Mouse (Mus musculus) liver, adult 2 months (tissue): ENCODE data around the gene Plekhd1. TPM values are rescaled to one million over a fixed set of nuclear protein-coding genes. Genes with fewer than 3 reads are reported as not detected.
A peak's percentile ranks its signal among the peaks of the same experiment; 100 is the strongest.

Experiments used
- DNase-seq: peaks from one replicate; pipeline ENCODE4 v3.0.0-alpha.2; 2011; ENCODE audit warnings: low read depth, low spot score; ENCODE audit errors: extremely low read depth
- H3K27ac ChIP-seq: fragments of 200-500 bp; replicated peaks from 2 replicates; pipeline ENCODE4 v1.5.1; 2012; ENCODE audit warnings: low read depth, mild to moderate bottlenecking, control low read depth, inconsistent platforms, low read length; ENCODE audit not compliant: insufficient read depth
- H3K27me3 ChIP-seq: fragments of 200-500 bp; 2 replicates; pipeline ENCODE4 v1.6.1; 2012; ENCODE audit warnings: mild to moderate bottlenecking, moderate library complexity, low read length, inconsistent platforms; ENCODE audit not compliant: control insufficient read depth, insufficient read depth
- H3K36me3 ChIP-seq: fragments of 200-500 bp; 2 replicates; pipeline ENCODE4 v1.6.1; 2012; ENCODE audit warnings: low read length, inconsistent platforms; ENCODE audit not compliant: control insufficient read depth, insufficient read depth
- H3K4me1 ChIP-seq: fragments of 200-500 bp; 2 replicates; pipeline ENCODE4 v1.6.1; 2011; ENCODE audit warnings: low read length; ENCODE audit not compliant: control insufficient read depth, insufficient read depth
- H3K4me3 ChIP-seq: fragments of 200-500 bp; 2 replicates; pipeline ENCODE4 v1.5.1; 2011; ENCODE audit warnings: low read depth, mild to moderate bottlenecking, control low read depth, low read length, moderate library complexity; ENCODE audit not compliant: insufficient read depth
- H3K79me2 ChIP-seq: fragments of 200-500 bp; 2 replicates; pipeline ENCODE4 v1.6.1; 2012; ENCODE audit warnings: inconsistent platforms, mild to moderate bottlenecking, low read length, moderate library complexity; ENCODE audit not compliant: control insufficient read depth, insufficient read depth
- H3K9ac ChIP-seq: fragments of 200-500 bp; 2 replicates; pipeline ENCODE4 v1.6.1; 2012; ENCODE audit warnings: low read depth, mild to moderate bottlenecking, control low read depth, inconsistent platforms, low read length
- CTCF ChIP-seq: fragments of 200-500 bp; IDR thresholded peaks from 2 replicates; pipeline ENCODE4 v1.5.1; 2011; ENCODE audit warnings: low read depth, low read length, control low read depth
- POLR2A ChIP-seq: fragments of 200-500 bp; IDR thresholded peaks from 2 replicates; pipeline ENCODE4 v1.6.1; 2011; ENCODE audit warnings: low read length, control low read depth; ENCODE audit not compliant: insufficient read depth; ENCODE audit errors: extremely low read depth
- WGBS: fragments of 180-500 bp; shearing (Covaris S2); methylation state at CpG from one replicate; pipeline ENCODE4 v1.1.7; 2018; 5-methylcytosine and 5-hydroxymethylcytosine counted together
- polyA plus RNA-seq: library from polyadenylated mRNA; depleted of rRNA; stranded (reverse); fragments of >200 nt; gene quantifications from 2 replicates; pipeline ENCODE4 v1.2.3, GENCODE M21; 2012; rRNA removed
- total RNA-seq: library from RNA; depleted of rRNA; stranded (reverse); fragments of >200 nt; gene quantifications from 2 replicates; pipeline ENCODE4 v1.2.3, GENCODE M21; 2014; rRNA removed

Gene Plekhd1
- total RNA-seq (0.07 TPM in 1 of 2 replicates, not detected in the other), polyA plus RNA-seq (not detected in 2 replicates)

- WGBS: 6% methylated on average over 50 of the region's 52 CpGs
- Histone ChIP-seq H3K79me2 (no peaks in the 10 kb centered on the region), H3K9ac (no peak within 1 kb of the TSS), H3K4me1 (no peaks in the 10 kb centered on the region), H3K36me3 (no peaks in the 10 kb centered on the region), H3K4me3 (peak within 1 kb of the TSS; percentile 30; the same call in 1 of the 2 replicates), H3K27me3 (peaks cover 10% of the 10 kb centered on the region), H3K27ac (no peak within 1 kb of the TSS)
- DNase-seq: no peak
- TF ChIP-seq CTCF (no peak), POLR2A (no peak)
Observed at GRCm38 (mm10) chr12:80692269-80692972, at the start of gene Plekhd1. TSS of gene Plekhd1 (plus strand) at chr12:80692591.

GRCm38 (mm10) chr12:80642725-80643692, 49.4 kb upstream of the Plekhd1 start:
- Histone ChIP-seq H3K4me1 (peaks cover 12% of the 10 kb centered on the region), H3K27ac (no peak overlapping the region), H3K9ac (peak overlapping the region; percentile 88), H3K4me3 (peak overlapping the region; percentile 74), H3K36me3 (peaks cover 22% of the 10 kb centered on the region), H3K27me3 (no peaks in the 10 kb centered on the region), H3K79me2 (peaks cover 10% of the 10 kb centered on the region; the same call in 1 of the 2 replicates)
- peak; percentile 40 for DNase-seq
- TF ChIP-seq POLR2A (no peak), CTCF (peak; percentile 87)
- WGBS: 3% methylated on average over 48 of the region's 48 CpGs

GRCm38 (mm10) chr12:80643693-80644505, 48.5 kb upstream of the Plekhd1 start, which contains the start of the genes Slc39a9 and Erh:
TSS of gene Slc39a9 (plus strand) at chr12:80643883.
TSS of gene Erh (minus strand) at chr12:80644341.
- under 1% methylated on average over 50 of the region's 50 CpGs for WGBS
- peak within 1 kb of the TSS; percentile 74 for H3K4me3 ChIP-seq
- peak; percentile 94 for DNase-seq
- H3K79me2 ChIP-seq: peaks cover 15% of the 10 kb centered on the region; the same call in 1 of the 2 replicates
- peak; percentile 49; the same call in 1 of the 2 replicates for TF ChIP-seq POLR2A
- TF ChIP-seq CTCF: peak; percentile 27
- no peaks in the 10 kb centered on the region for H3K27me3 ChIP-seq
- H3K27ac ChIP-seq: peak within 1 kb of the TSS; percentile 52
- H3K9ac ChIP-seq: peak within 1 kb of the TSS; percentile 88
- peaks cover 15% of the 10 kb centered on the region for H3K36me3 ChIP-seq
- peaks cover 12% of the 10 kb centered on the region for H3K4me1 ChIP-seq

GRCm38 (mm10) chr12:80644506-80644868, 47.9 kb upstream of the Plekhd1 start:
- peak overlapping the region; percentile 81 for H3K9ac ChIP-seq
- H3K79me2 ChIP-seq: peaks cover 17% of the 10 kb centered on the region; the same call in 1 of the 2 replicates
- peak overlapping the region; percentile 74 for H3K4me3 ChIP-seq
- TF ChIP-seq CTCF: no peak
- no peak for TF ChIP-seq POLR2A
- WGBS: 2% methylated on average over 18 of the region's 18 CpGs
- H3K27ac ChIP-seq: peak overlapping the region; percentile 52
- H3K27me3 ChIP-seq: no peaks in the 10 kb centered on the region
- H3K4me1 ChIP-seq: peaks cover 12% of the 10 kb centered on the region
- H3K36me3 ChIP-seq: peaks cover 10% of the 10 kb centered on the region
- DNase-seq: no peak

GRCm38 (mm10) chr12:80646377-80646776, 46.0 kb upstream of the Plekhd1 start:
- peaks cover 20% of the 10 kb centered on the region; the same call in 1 of the 2 replicates for H3K79me2 ChIP-seq
- no peak overlapping the region for H3K4me3 ChIP-seq
- peak; percentile 35 for DNase-seq
- 27% methylated on average over 3 of the region's 3 CpGs for WGBS
- peaks cover 12% of the 10 kb centered on the region for H3K4me1 ChIP-seq
- TF ChIP-seq CTCF: no peak
- TF ChIP-seq POLR2A: no peak
- H3K9ac ChIP-seq: no peak overlapping the region
- 0 out of 2 replicates have a peak, but pooled peaks cover 2% of the 10 kb centered on the region for H3K36me3 ChIP-seq
- H3K27ac ChIP-seq: no peak overlapping the region
- no peaks in the 10 kb centered on the region for H3K27me3 ChIP-seq
